Mouse (Mus musculus) cerebellum, adult 2 months (tissue): ENCODE results near the gene Urb2.

Source experiments
- CTCF ChIP-seq: fragments of 200-500 bp; IDR thresholded peaks from 2 replicates; pipeline ENCODE4 v1.5.1; 2011; ENCODE audit warnings: low read depth, mild to moderate bottlenecking, control low read depth, low read length, moderate library complexity, borderline replicate concordance; ENCODE audit not compliant: insufficient read depth
- POLR2A ChIP-seq: fragments of 200-500 bp; IDR thresholded peaks from 2 replicates; pipeline ENCODE4 v1.6.1; 2011; ENCODE audit warnings: low read length, control low read depth, borderline replicate concordance; ENCODE audit not compliant: insufficient read depth

DNA sequence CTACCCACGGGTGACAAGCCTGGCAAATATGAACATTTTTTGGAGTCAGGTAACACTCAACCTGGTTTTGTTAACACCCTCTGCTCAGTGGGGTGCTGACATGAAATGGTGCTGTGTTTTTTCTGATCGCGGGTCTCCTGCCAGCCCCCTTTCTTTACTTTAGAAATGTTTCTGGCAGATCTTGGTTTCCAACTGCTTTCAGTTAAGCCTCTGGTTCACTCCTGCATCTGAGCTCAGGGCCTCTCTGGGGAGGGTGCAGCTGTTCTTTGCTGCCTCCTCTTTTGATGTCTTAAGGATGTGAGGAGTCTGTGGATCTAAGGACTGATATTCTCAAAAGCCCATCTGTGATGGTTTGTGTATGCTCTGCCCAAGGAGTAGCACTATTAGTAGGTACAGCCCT is 55.1 kb downstream of the Urb2 start:
- no peak for TF ChIP-seq POLR2A
- no peak for TF ChIP-seq CTCF
